Mouse (Mus musculus) embryonic facial prominence, embryonic 15.5 days (tissue): Measurements from ENCODE around the gene Celf3. TPM values are rescaled to one million over a fixed set of nuclear protein-coding genes. Genes with fewer than 3 reads are reported as not detected.
A peak's percentile ranks its signal among the peaks of the same experiment; 100 is the strongest.

Experiments
- ATAC-seq: fragments of 200-750 bp; cut with Nextera tagmentation; 2 replicates; pipeline ENCODE4 v1.8.0; 2017; ENCODE audit warnings: low read depth, moderate TSS enrichment; ENCODE audit not compliant: insufficient number of reproducible peaks, low FRiP score, low TSS enrichment
- H3K27ac ChIP-seq: fragments of 300-500 bp; sonication (generic); replicated peaks from 2 replicates; pipeline ENCODE4 v1.5.1; 2015; ENCODE audit warnings: mild to moderate bottlenecking, inconsistent platforms
- H3K27me3 ChIP-seq: fragments of 300-500 bp; sonication (generic); 2 replicates; pipeline ENCODE4 v1.6.1; 2015; ENCODE audit warnings: inconsistent platforms
- H3K36me3 ChIP-seq: fragments of 300-500 bp; sonication (generic); 2 replicates; pipeline ENCODE4 v1.6.1; 2015; ENCODE audit warnings: mild to moderate bottlenecking, inconsistent platforms
- H3K4me1 ChIP-seq: fragments of 300-500 bp; sonication (generic); 2 replicates; pipeline ENCODE4 v1.6.1; 2015; ENCODE audit warnings: inconsistent platforms
- H3K4me2 ChIP-seq: fragments of 300-500 bp; sonication (generic); replicated peaks from 2 replicates; pipeline ENCODE4 v1.6.1; 2015; ENCODE audit warnings: mild to moderate bottlenecking, inconsistent platforms
- H3K4me3 ChIP-seq: fragments of 300-500 bp; sonication (generic); replicated peaks from 2 replicates; pipeline ENCODE4 v1.5.1; 2015; ENCODE audit warnings: mild to moderate bottlenecking, inconsistent platforms
- H3K9ac ChIP-seq: fragments of 300-500 bp; sonication (generic); 2 replicates; pipeline ENCODE4 v1.6.1; 2015; ENCODE audit warnings: inconsistent platforms
- H3K9me3 ChIP-seq: fragments of 300-500 bp; sonication (generic); replicated peaks from 2 replicates; pipeline ENCODE4 v1.6.1; 2016; ENCODE audit warnings: inconsistent platforms
- WGBS: fragments of 180-500 bp; shearing (Covaris S2); methylation state at CpG from one replicate; pipeline ENCODE4 v1.1.7; 2015; 5-methylcytosine and 5-hydroxymethylcytosine counted together
- polyA plus RNA-seq: library from polyadenylated mRNA; unstranded; fragments of >200 nt; fragmentation: Nextera tagmentation; extraction: Ambion mirVana; gene quantifications from 2 replicates; pipeline ENCODE4 v1.2.1, GENCODE M21; 2015

Celf3 gene
- polyA plus RNA-seq = 9.4 and 13.7 TPM in 2 replicates

- Histone ChIP-seq H3K4me1 (0 out of 2 replicates have a peak, but pooled peaks cover 6% of the 10 kb centered on the region), H3K27ac (no peak within 1 kb of the TSS), H3K9me3 (no peaks in the 10 kb centered on the region), H3K4me2 (no peak within 1 kb of the TSS), H3K36me3 (no peaks in the 10 kb centered on the region), H3K4me3 (no peak within 1 kb of the TSS), H3K9ac (no peak within 1 kb of the TSS), H3K27me3 (peaks cover 26% of the 10 kb centered on the region)
- WGBS = 4% methylated on average over 14 of the region's 14 CpGs
- ATAC-seq = no peak; the same call in 1 of the 2 replicates
These were observed at the start of gene Celf3 for GRCm38 (mm10) chr3:94477981-94478422. Gene Celf3, plus strand, starts transcription at chr3:94478295.

DNA sequence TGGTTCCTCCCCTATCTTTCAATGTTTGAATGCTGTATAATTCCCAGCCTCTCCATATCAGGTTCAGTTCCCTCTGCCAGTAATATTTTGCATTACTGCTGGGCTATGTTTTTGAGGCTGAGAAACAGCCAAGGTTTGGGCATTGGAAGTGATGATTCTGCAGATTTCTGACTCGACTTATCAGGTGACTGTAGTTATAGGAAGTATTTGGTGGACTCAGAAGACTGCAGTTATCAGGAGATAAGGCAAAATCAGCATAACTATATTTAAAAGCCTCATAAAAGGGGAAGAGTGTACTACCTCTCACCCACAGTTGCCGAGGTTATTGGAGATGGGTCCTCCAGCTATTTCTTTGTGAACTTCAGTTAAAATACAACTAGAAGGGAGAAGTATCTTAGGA is 47.1 kb upstream of the Celf3 start:
- Histone ChIP-seq H3K9ac (no peak overlapping the region), H3K9me3 (no peaks in the 10 kb centered on the region), H3K4me2 (no peak overlapping the region), H3K4me3 (no peak overlapping the region), H3K27me3 (no peaks in the 10 kb centered on the region), H3K27ac (no peak overlapping the region), H3K36me3 (no peaks in the 10 kb centered on the region), H3K4me1 (no peaks in the 10 kb centered on the region)
- 63% methylated on average over 2 of the region's 2 CpGs for whole genome bisulfite sequencing
- no peak for ATAC-seq

DNA sequence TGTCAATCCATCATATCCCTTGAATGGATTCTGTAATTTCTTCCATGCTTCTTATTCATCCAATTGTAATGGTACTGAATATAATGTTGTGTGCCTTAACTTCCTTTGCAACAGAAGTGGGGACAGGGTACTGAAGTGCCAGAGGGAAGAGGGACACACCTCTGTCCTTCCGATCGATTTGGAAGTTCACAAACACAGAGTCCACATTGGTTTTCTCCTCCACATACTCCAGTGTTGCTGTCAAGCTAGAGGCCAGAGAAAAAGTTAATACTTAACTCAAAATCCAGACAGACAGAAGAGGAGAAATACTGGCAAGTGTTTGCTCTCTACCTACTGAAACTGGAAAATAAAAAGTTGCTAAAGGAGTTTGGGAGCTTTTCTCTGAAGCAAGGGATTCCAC is 43.8 kb upstream of the Celf3 start:
- Histone ChIP-seq H3K4me2 (no peak overlapping the region), H3K9me3 (no peaks in the 10 kb centered on the region), H3K9ac (no peak overlapping the region), H3K36me3 (no peaks in the 10 kb centered on the region), H3K4me1 (no peaks in the 10 kb centered on the region), H3K27ac (no peak overlapping the region), H3K27me3 (no peaks in the 10 kb centered on the region), H3K4me3 (no peak overlapping the region)
- 75% methylated on average over 2 of the region's 2 CpGs for WGBS
- ATAC-seq = no peak

GRCm38 (mm10) chr3:94436420-94436819 is 41.7 kb upstream of the Celf3 start:
- H3K9me3 ChIP-seq = no peaks in the 10 kb centered on the region
- no peak overlapping the region for H3K4me3 ChIP-seq
- no peaks in the 10 kb centered on the region for H3K27me3 ChIP-seq
- H3K4me2 ChIP-seq = no peak overlapping the region
- H3K27ac ChIP-seq = no peak overlapping the region
- no peaks in the 10 kb centered on the region for H3K4me1 ChIP-seq
- 78% methylated on average over 9 of the region's 9 CpGs for WGBS
- ATAC-seq = no peak
- no peaks in the 10 kb centered on the region for H3K36me3 ChIP-seq
- no peak overlapping the region for H3K9ac ChIP-seq

DNA sequence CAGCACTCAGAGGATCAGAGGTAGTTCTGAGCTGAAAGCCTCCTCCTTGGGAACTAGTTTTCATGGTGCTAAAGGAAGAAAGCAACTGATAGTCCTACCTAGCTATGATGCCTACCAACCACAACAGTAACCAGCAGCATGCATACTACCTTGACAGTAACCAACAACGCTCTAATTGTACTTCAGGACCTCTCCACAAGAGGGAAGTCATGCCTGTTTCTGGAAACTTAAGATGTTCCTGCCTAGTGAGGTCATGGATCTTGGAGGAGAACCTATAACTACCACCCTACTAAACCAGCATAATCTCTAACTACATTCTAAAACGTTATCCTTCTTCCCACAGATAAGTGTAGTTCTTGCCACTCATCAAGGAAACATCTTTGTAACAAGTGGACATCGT is 36.9 kb upstream of the Celf3 start:
- WGBS = 37% methylated on average over 3 of the region's 3 CpGs
- Histone ChIP-seq H3K9me3 (no peaks in the 10 kb centered on the region), H3K27ac (no peak overlapping the region), H3K4me1 (peaks cover 8% of the 10 kb centered on the region; the same call in 1 of the 2 replicates), H3K4me3 (no peak overlapping the region), H3K27me3 (no peaks in the 10 kb centered on the region), H3K4me2 (no peak overlapping the region), H3K36me3 (peaks cover 16% of the 10 kb centered on the region), H3K9ac (no peak overlapping the region)
- no peak for ATAC-seq

GRCm38 (mm10) chr3:94442951-94443596 is 35.0 kb upstream of the Celf3 start, which contains the start of gene Mrpl9:
Gene Mrpl9, plus strand, starts transcription at chr3:94443318.
- Histone ChIP-seq H3K27me3 (no peaks in the 10 kb centered on the region), H3K4me1 (peaks cover 8% of the 10 kb centered on the region; the same call in 1 of the 2 replicates), H3K4me2 (peak within 1 kb of the TSS; percentile 82), H3K4me3 (peak within 1 kb of the TSS; percentile 95), H3K36me3 (peaks cover 35% of the 10 kb centered on the region), H3K9ac (peak within 1 kb of the TSS; percentile 93), H3K9me3 (no peaks in the 10 kb centered on the region), H3K27ac (peak within 1 kb of the TSS; percentile 63)
- under 1% methylated on average over 39 of the region's 39 CpGs for WGBS
- peak; percentile 95 for ATAC-seq

DNA sequence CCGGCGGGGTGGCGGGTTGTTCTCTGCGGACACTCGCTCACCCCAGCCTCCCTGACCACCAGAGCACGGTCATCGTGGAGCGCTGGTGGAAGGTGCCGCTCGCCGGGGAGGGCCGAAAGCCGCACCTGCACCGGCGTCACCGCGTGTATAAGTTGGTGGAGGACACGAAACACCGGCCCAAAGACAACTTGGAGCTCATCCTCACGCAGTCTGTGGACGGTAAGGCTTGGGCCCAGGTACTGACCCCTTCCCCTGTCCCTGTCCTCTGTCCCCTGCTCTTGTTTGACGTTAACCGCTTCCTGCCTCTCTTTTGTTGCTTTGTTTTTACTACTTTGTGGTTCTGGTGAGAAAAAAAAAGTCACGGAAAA is 34.5 kb upstream of the Celf3 start, which contains the start of gene Oaz3:
Oaz3 (minus strand) TSS at position 319 of the 368 bp plus-strand sequence.
- H3K9ac ChIP-seq = peak within 1 kb of the TSS; percentile 93
- H3K4me2 ChIP-seq = peak within 1 kb of the TSS; percentile 82
- peak within 1 kb of the TSS; percentile 95 for H3K4me3 ChIP-seq
- H3K36me3 ChIP-seq = peaks cover 38% of the 10 kb centered on the region
- ATAC-seq = no peak; the same call in 1 of the 2 replicates
- H3K9me3 ChIP-seq = no peaks in the 10 kb centered on the region
- H3K27ac ChIP-seq = peak within 1 kb of the TSS; percentile 63
- H3K27me3 ChIP-seq = no peaks in the 10 kb centered on the region
- 2% methylated on average over 24 of the region's 24 CpGs for WGBS
- H3K4me1 ChIP-seq = peaks cover 8% of the 10 kb centered on the region; the same call in 1 of the 2 replicates

GRCm38 (mm10) chr3:94449377-94449776 is 28.7 kb upstream of the Celf3 start:
- Histone ChIP-seq H3K27me3 (no peaks in the 10 kb centered on the region), H3K9ac (no peak overlapping the region), H3K27ac (no peak overlapping the region), H3K9me3 (no peaks in the 10 kb centered on the region), H3K4me3 (no peak overlapping the region), H3K4me1 (peaks cover 4% of the 10 kb centered on the region; the same call in 1 of the 2 replicates), H3K4me2 (no peak overlapping the region), H3K36me3 (peaks cover 41% of the 10 kb centered on the region)
- 83% methylated on average over 2 of the region's 2 CpGs for WGBS
- ATAC-seq = no peak

- Histone ChIP-seq H3K9me3 (no peaks in the 10 kb centered on the region), H3K4me1 (peaks cover 3% of the 10 kb centered on the region; the same call in 1 of the 2 replicates), H3K36me3 (no peaks in the 10 kb centered on the region), H3K4me2 (peak overlapping the region; percentile 52), H3K27ac (no peak overlapping the region), H3K4me3 (peak overlapping the region; percentile 40), H3K9ac (no peak overlapping the region), H3K27me3 (no peaks in the 10 kb centered on the region)
- ATAC-seq = peak; percentile 85
- under 1% methylated on average over 12 of the region's 12 CpGs for WGBS
These were observed 21.5 kb upstream of the Celf3 start for GRCm38 (mm10) chr3:94456529-94457000.

DNA sequence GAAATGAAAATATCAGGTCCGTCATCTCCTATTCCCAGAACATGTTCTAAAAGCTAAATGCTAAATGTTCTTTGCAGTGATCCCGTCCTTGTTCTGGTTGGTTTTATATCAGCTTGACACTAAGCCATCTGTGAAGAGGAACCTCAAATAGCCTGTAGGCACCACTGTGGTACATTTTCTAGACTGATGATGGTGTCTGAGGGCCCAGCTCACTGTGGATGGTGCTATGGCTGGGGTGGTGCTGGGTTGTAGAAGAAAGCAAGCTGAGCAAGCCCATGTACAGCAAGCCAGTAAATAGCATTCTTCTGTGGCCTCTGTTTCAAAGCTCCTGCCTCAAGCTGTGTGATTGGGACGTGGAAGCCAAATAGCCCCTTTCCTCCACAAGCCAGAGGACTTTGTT is 21.0 kb upstream of the Celf3 start:
- 52% methylated on average over 3 of the region's 3 CpGs for WGBS
- H3K4me2 ChIP-seq = peak overlapping the region; percentile 52; the same call in 1 of the 2 replicates
- H3K9me3 ChIP-seq = no peaks in the 10 kb centered on the region
- H3K27me3 ChIP-seq = no peaks in the 10 kb centered on the region
- H3K4me3 ChIP-seq = peak overlapping the region; percentile 40; the same call in 1 of the 2 replicates
- H3K9ac ChIP-seq = no peak overlapping the region
- H3K36me3 ChIP-seq = no peaks in the 10 kb centered on the region
- H3K4me1 ChIP-seq = peaks cover 3% of the 10 kb centered on the region; the same call in 1 of the 2 replicates
- no peak overlapping the region for H3K27ac ChIP-seq
- ATAC-seq = no peak

- Histone ChIP-seq H3K27ac (no peak overlapping the region), H3K36me3 (no peaks in the 10 kb centered on the region), H3K4me1 (peaks cover 3% of the 10 kb centered on the region; the same call in 1 of the 2 replicates), H3K9ac (no peak overlapping the region), H3K9me3 (no peaks in the 10 kb centered on the region), H3K4me2 (no peak overlapping the region), H3K4me3 (no peak overlapping the region), H3K27me3 (no peaks in the 10 kb centered on the region)
- WGBS = 76% methylated on average over 2 of the region's 2 CpGs
- ATAC-seq = no peak
These were observed 18.3 kb upstream of the Celf3 start for GRCm38 (mm10) chr3:94459834-94460233.
